Mouse (Mus musculus) megakaryocyte, embryonic 14.5 days (primary cell): ENCODE results near the gene Dhx34. TPM values are rescaled to one million over a fixed set of nuclear protein-coding genes. Genes with fewer than 3 reads are reported as not detected.

Source experiments
- H3K27me3 ChIP-seq: replicated peaks from 2 replicates; pipeline ENCODE3; 2012; ENCODE audit warnings: inconsistent platforms
- H3K36me3 ChIP-seq: replicated peaks from 2 replicates; pipeline ENCODE3; 2012; ENCODE audit warnings: low read length, inconsistent platforms, mixed read lengths
- H3K4me1 ChIP-seq: 2 replicates; pipeline ENCODE4 v1.6.1; 2012; ENCODE audit warnings: inconsistent platforms
- H3K4me3 ChIP-seq: replicated peaks from 2 replicates; pipeline ENCODE3; 2012; ENCODE audit warnings: moderate library complexity, mild to moderate bottlenecking, inconsistent platforms
- H3K9me3 ChIP-seq: 2 replicates; pipeline ENCODE4 v1.6.1; 2012; ENCODE audit warnings: inconsistent platforms
- FLI1 ChIP-seq: IDR thresholded peaks from 2 replicates; pipeline ENCODE4 v1.6.1; 2012; ENCODE audit warnings: low read length, inconsistent platforms, mixed read lengths
- GATA1 ChIP-seq: IDR thresholded peaks from 3 replicates; pipeline ENCODE4 v1.6.1; 2012; ENCODE audit warnings: mixed read lengths, low read length, inconsistent platforms, borderline replicate concordance
- polyA plus RNA-seq: library from polyadenylated mRNA; stranded (reverse); fragments of >175 nt; gene quantifications from 2 replicates; pipeline ENCODE4 v1.2.3, GENCODE M21; 2012; ENCODE audit warnings: low replicate concordance; ENCODE audit not compliant: insufficient read depth

Dhx34 gene
- polyA plus RNA-seq, 1 experiment: 29.7 TPM

GRCm38 (mm10) chr7:16173146-16173545 lies 48.7 kb downstream of the Dhx34 start:
- Histone ChIP-seq H3K27me3 (peaks cover 83% of the 10 kb centered on the region), H3K9me3 (peaks cover 13% of the 10 kb centered on the region), H3K4me1 (peaks cover 24% of the 10 kb centered on the region), H3K4me3 (no peak overlapping the region), H3K36me3 (no peaks in the 10 kb centered on the region)
- no peak for TF ChIP-seq GATA1
- no peak for TF ChIP-seq FLI1

- H3K4me1 ChIP-seq: peaks cover 19% of the 10 kb centered on the region
- H3K4me3 ChIP-seq: no peak overlapping the region
- peaks cover 17% of the 10 kb centered on the region for H3K9me3 ChIP-seq
- no peak for TF ChIP-seq GATA1
- TF ChIP-seq FLI1: no peak
- H3K36me3 ChIP-seq: no peaks in the 10 kb centered on the region
- H3K27me3 ChIP-seq: peaks cover 80% of the 10 kb centered on the region
Observed at GRCm38 (mm10) chr7:16172586-16173140, 49.2 kb downstream of the Dhx34 start.

DNA sequence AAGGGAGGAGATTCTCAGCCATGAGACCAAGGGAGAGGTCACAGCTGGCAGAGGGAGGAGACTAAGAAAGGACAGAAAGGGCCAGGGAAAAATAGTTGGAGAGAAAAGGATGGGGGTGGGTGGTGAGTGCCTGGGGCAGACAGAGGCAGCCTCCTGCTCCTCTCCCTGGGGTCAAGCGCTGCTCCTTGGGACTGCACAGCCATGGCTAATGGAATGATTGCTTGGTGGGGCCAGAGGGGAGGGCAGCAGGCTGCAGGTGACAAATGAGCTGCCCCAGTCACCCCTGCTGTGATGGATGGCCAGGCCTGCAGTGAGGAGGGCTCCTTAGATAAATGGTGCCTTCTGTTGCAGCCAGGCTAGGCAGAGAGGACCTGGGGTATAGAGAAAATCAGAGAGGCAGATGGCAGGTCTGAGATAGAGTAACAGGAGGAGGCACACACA lies 49.7 kb downstream of the Dhx34 start:
- no peaks in the 10 kb centered on the region for H3K36me3 ChIP-seq
- peaks cover 17% of the 10 kb centered on the region for H3K4me1 ChIP-seq
- H3K9me3 ChIP-seq: peaks cover 21% of the 10 kb centered on the region
- H3K4me3 ChIP-seq: no peak overlapping the region
- H3K27me3 ChIP-seq: peaks cover 75% of the 10 kb centered on the region
- TF ChIP-seq GATA1 (no peak), FLI1 (no peak)

GRCm38 (mm10) chr7:16162036-16162435 lies 59.8 kb downstream of the Dhx34 start:
- Histone ChIP-seq H3K36me3 (no peaks in the 10 kb centered on the region), H3K4me1 (peaks cover 28% of the 10 kb centered on the region), H3K9me3 (peaks cover 27% of the 10 kb centered on the region), H3K4me3 (no peak overlapping the region), H3K27me3 (peaks cover 67% of the 10 kb centered on the region)
- TF ChIP-seq FLI1 (no peak), GATA1 (no peak)

GRCm38 (mm10) chr7:16161302-16161701 lies 60.5 kb downstream of the Dhx34 start:
- TF ChIP-seq FLI1 (no peak), GATA1 (no peak)
- peaks cover 27% of the 10 kb centered on the region for H3K9me3 ChIP-seq
- H3K4me1 ChIP-seq: peaks cover 32% of the 10 kb centered on the region
- no peaks in the 10 kb centered on the region for H3K36me3 ChIP-seq
- H3K4me3 ChIP-seq: no peak overlapping the region
- peaks cover 69% of the 10 kb centered on the region for H3K27me3 ChIP-seq

- H3K9me3 ChIP-seq: peaks cover 27% of the 10 kb centered on the region
- H3K36me3 ChIP-seq: no peaks in the 10 kb centered on the region
- no peak overlapping the region for H3K4me3 ChIP-seq
- H3K27me3 ChIP-seq: peaks cover 70% of the 10 kb centered on the region
- TF ChIP-seq GATA1 (no peak), FLI1 (no peak)
- peaks cover 35% of the 10 kb centered on the region for H3K4me1 ChIP-seq
Observed at GRCm38 (mm10) chr7:16160702-16161101, 61.1 kb downstream of the Dhx34 start.

DNA sequence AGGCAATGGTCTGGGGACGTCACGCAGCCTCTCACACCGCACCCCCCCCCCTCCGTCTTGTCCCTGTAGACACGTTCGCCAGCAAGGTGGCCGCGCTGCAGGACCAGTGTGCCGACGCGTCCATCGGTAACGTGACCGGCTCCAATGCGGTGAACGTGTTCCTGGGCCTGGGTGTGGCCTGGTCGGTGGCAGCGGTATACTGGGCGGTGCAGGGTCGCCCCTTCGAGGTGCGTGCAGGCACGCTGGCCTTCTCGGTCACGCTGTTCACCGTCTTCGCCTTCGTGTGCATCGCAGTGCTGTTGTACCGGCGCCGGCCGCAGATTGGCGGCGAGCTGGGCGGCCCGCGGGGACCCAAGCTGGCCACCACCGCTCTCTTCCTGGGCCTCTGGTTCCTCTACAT lies 63.1 kb downstream of the Dhx34 start:
- no peaks in the 10 kb centered on the region for H3K36me3 ChIP-seq
- H3K9me3 ChIP-seq: peaks cover 27% of the 10 kb centered on the region
- peaks cover 39% of the 10 kb centered on the region for H3K4me1 ChIP-seq
- no peak for TF ChIP-seq FLI1
- TF ChIP-seq GATA1: no peak
- H3K27me3 ChIP-seq: peaks cover 74% of the 10 kb centered on the region
- H3K4me3 ChIP-seq: peak overlapping the region; percentile 85

GRCm38 (mm10) chr7:16156105-16156714 lies 65.6 kb downstream of the Dhx34 start:
- peaks cover 69% of the 10 kb centered on the region for H3K27me3 ChIP-seq
- H3K9me3 ChIP-seq: peaks cover 12% of the 10 kb centered on the region; the same call in 1 of the 2 replicates
- H3K4me3 ChIP-seq: no peak overlapping the region
- no peaks in the 10 kb centered on the region for H3K36me3 ChIP-seq
- no peak for TF ChIP-seq GATA1
- TF ChIP-seq FLI1: no peak
- H3K4me1 ChIP-seq: peaks cover 42% of the 10 kb centered on the region

- Histone ChIP-seq H3K4me3 (no peak overlapping the region), H3K27me3 (peaks cover 70% of the 10 kb centered on the region), H3K9me3 (peaks cover 9% of the 10 kb centered on the region; the same call in 1 of the 2 replicates), H3K36me3 (no peaks in the 10 kb centered on the region), H3K4me1 (peaks cover 37% of the 10 kb centered on the region)
- TF ChIP-seq GATA1 (no peak), FLI1 (no peak)
Observed at GRCm38 (mm10) chr7:16155132-16155872, 66.5 kb downstream of the Dhx34 start.

GRCm38 (mm10) chr7:16153522-16153921 lies 68.3 kb downstream of the Dhx34 start:
- H3K4me1 ChIP-seq: peaks cover 28% of the 10 kb centered on the region
- H3K36me3 ChIP-seq: no peaks in the 10 kb centered on the region
- H3K4me3 ChIP-seq: no peak overlapping the region
- H3K27me3 ChIP-seq: peaks cover 67% of the 10 kb centered on the region
- TF ChIP-seq GATA1: no peak
- TF ChIP-seq FLI1: no peak
- H3K9me3 ChIP-seq: peaks cover 2% of the 10 kb centered on the region; the same call in 1 of the 2 replicates
